Mouse (Mus musculus) heart, adult 18-20 months (tissue): ENCODE measurements around the gene Me1. TPM values are rescaled to one million over a fixed set of nuclear protein-coding genes. Genes with fewer than 3 reads are reported as not detected.

ENCODE experiments used
- DNase-seq, 2 experiments: peaks; one replicate each; pipeline ENCODE4 v3.0.0; 2021 to 2022; ENCODE audit warnings: mixed read lengths in 1 of 2
- total RNA-seq, 2 experiments: library from RNA; stranded (reverse); gene quantifications; 2 replicates each; pipeline ENCODE4 v1.2.3; 2021

Gene Me1
- total RNA-seq, 2 experiments from 2014 or later = 116 to 138 TPM

DNA sequence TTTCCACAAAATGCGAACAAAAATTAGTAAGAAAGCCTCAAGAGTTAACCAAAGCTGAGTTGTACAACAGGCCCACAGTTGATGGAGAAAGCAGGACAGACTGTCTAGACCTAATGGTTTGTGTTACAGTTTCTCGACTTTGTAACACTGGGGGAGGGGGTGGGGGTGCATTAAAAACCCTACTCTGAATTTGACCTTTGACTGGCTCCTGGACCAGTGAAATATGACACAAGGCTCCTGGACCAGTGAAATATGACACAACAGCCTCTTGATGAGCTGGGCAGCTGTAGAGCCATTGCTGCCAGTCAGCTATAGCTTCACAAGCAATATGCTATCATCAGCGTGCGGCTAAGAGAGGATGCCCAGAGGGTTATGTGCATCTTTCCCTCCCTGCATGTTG lies 37.4 kb downstream of the Me1 start:
- DNase-seq = no peak

DNA sequence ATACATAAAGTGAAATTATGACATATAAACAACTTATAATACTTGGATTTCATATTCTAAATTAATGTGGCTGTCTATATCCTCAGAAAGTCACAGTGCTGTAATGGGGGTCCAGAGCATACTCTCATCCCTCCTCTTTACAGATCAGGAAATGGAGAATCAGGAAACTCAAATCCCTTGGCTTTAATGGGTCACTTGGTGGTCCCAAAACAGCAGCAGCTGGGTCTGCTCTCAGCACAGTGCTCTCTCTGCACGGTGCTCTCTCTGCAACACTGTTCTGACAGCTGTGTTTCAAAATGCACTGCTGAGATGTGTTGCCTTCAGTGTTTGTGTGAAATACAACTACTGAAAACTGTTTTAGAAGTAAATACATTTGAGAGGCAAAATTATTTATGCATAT lies 43.6 kb downstream of the Me1 start:
- DNase-seq = no peak

DNA sequence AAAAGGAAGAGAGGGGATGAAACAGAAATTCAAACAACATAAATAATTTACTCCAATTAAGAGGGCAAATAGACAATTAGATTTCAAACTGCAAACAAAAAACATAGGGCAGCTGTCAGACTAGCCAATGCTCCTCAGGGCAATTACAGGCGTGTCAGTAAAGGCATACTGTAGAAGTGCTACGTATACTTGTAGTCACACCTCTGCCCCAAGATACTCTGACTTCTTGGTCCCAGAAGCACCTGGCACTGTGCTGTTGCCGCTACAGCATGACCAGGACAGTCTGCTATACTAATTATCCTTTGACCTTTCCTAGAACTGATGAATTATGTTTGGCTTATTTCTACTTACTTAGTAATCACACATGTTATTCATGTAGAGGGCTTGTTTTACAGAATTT lies 44.5 kb downstream of the Me1 start:
- no peak for DNase-seq

DNA sequence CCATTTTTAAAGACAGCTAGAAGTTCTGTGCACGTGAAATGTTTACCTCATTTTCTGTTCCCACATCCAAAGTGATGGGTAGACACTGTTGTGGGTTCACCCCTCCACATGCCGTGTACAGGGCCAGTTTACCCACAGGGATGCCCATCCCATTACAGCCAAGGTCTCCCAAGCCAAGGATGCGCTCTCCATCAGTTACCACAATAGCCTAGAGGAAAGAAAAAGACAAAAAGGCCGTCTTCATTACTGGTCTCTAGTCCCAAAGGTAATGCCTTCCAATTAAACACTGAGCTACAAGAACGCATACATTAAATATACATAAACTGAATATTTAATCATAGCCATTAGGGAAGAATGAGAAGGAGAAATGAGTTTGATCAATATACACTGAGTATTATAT lies 44.9 kb downstream of the Me1 start:
- DNase-seq = no peak

DNA sequence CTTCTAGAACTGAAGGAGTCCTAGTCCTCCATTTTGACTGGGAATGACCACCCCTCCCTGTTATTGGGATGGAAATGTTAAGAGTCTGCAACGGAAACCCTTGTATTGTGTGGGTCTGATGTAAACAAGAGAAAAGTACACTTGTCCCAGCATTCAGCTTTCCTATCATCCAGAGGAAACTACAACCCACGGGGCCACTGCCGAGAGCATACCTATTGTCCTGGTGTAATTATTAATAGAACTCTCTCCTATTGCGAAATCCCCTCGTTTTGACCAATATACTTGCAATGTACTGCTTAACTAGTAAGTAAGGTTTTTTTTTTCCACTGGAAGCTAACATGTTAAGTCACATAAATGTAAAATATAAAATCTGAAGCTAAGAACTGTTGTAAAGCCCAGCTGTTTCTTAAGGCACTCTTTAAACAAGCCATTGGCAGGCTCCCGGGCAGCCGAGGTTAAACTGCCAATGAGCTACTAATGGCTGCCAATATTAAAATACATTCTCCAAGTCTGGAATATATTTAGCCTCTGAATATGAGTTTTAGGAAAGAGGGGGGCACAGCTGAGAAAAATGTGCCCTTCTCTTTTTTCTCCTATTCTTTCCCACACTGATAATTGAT lies 47.7 kb downstream of the Me1 start:
- peak; percentile 28 to 48 for DNase-seq

DNA sequence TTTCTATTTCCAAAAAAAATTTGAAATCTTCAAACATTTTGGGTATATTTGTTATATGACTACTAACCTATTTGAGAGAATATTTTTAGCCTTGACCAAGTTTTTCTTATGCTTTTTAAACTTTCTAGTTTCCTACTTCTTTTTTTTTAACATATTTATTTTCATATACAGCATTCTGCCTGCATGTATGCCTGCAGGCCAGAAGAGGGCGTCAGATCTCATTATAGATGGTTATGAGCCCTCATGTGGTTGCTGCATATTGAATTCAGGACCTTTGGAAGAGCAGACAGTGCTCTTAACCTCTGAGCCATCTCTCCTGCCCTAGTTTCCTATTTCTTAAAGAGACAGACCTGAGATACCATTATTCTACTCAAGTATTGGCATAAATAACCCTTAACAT lies 48.9 kb downstream of the Me1 start:
- no peak for DNase-seq

DNA sequence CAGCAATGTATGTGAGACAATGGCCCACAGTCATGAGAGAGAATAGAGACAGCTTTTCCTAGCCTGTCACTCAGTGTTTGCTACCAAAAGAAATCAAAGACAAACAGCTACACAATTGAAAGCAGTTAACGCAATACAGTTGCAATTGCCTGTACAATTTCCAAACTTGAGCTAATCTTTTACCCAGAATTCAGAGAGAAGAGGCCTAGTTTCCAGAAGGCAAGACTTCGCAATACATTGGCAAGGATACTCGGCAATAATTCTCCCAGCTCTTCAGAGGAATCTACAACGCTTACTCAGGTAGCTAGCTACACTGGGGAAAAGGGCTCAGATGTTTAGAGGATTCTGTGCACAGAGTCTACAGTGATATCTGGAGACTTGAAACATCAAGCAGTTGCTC lies 52.3 kb downstream of the Me1 start:
- no peak for DNase-seq

DNA sequence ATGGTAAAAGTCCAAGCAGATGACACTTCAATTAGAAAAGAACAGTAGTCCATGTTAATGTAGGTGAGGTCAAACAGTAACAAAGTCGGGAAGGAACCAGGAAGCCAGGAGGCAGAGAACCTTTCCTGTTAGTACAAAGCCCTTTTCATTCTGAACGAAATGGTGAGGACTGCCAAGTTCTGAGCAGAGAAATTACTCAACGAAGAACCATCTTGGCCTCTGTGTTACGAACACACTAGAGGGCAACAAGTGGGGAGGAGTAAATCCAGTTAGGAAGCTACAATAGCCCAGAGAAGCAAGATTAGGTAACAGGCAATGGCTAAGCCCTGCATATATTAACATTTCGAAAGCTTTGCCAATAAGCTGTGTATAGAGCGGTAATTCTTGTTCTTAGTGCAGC lies 57.0 kb downstream of the Me1 start:
- DNase-seq = peak in 1 of 2 experiments; percentile 20

DNA sequence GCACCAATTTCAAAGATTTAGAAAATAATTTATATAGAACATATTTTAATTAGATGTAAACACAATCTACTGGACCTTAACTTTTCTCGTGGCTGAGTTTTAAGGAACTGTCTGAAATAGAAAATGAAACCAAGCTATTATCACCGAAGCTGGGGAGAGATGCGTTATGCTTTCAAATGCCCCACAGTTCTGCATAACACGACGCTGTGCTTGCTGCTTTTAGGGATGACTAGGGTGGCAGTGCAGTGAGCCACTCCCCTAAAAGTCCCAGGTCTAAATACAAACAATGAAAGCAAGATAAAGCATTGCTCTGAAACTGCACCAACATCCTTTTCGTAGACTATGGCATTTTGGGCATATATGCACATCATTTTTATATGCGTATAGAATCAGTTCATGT lies 64.6 kb downstream of the Me1 start:
- DNase-seq = peak; percentile 26 to 43

DNA sequence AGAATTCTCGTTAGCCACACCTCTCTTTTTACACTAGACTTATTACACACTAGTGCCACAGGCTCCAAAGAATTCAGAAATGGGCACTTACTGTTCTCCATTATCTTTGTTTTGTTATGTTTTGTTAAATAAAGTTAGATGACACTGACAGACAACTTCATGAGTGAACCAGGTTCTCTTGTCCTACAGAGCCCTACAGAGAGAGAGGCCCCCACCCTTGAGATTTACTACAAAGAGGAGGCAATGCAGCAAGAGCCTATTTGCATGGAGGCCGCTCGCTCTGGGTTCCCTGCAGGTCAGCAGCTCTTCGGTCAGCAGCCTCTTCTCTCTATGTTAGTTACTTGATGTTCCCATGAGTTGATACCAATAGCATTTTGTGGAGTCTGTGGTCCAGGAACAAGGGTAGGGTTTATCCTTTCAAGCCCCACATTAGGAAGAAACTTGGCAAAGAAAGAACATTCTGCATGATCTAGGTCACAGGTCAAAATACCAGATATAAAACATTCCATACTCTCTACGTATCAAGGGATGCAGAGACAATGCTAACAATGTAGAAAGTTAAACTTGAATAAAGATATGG lies 65.3 kb downstream of the Me1 start:
- DNase-seq = peak; percentile 48 to 53

DNA sequence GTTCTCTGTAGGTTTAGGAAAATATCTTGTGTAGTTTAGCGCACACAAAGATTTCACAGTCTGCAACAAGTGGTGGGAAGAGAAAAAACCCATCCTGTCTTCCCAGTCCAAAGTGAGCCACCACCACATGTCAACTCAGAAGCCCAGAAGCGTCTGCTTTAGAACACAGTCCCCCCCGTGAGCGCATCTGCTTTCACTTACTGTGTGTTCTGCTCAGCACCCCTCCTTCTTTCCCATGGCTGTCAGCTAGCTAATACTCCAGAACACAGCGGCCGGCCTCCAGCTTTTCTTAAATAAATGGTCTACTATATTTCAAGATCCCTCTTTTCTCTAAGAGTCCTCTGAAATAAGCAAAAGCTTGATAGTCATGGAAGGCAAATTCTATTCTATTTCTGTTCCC lies 66.4 kb downstream of the Me1 start:
- DNase-seq = no peak

DNA sequence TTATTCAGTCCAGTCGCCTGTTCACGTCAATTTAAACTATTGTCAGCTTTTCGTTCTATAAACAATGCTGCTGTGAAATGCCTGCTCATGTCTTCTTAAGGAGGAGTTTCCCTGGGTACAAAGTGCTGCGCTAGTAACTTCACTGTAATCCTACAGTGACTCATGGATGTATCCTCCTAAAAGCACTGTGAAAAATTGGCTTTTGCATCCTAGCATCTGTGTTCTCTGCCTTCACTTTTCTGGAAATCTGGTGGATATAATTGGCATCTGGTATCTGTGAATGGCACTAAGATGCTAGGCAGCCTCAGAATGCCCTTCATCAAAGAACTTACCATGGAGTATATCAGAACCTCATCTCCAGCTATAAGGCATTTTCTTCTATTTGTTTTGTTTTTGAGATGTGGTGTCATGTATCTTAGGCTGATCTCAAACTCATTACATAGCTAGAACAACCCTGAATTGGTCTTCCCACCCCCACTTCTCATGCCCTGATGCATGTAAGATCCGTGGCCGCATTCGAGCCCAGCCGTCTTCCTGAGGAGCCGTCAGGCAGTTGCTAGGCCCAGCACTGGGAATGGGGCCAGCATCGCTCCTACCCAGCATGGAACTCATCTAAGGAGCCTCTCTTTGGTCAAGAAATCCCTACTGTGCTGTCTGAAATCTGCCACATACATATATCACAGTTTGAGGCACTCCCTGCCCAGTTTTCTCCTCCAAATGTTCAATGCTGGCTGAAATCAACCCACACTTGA lies 67.8 kb downstream of the Me1 start:
- DNase-seq = no peak

DNA sequence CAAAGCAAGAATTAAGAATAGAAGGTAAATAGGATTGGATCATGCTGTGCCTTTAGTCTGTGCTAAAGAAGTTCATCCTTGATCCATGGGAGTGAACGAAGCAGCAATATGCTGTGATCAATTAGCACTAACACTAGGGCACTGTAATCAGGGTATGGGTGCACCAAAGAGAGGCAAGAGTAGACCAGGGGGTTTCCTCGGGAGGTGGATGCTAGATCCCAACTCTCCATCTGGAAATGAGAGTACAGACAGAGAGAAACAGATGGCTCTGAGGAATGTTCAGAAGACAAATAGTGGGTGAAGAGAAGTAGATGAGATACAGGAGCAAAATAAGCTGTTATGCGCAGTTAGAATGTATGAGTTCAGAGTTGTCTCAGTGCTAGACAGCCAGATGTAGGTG lies 68.8 kb downstream of the Me1 start:
- DNase-seq = no peak

DNA sequence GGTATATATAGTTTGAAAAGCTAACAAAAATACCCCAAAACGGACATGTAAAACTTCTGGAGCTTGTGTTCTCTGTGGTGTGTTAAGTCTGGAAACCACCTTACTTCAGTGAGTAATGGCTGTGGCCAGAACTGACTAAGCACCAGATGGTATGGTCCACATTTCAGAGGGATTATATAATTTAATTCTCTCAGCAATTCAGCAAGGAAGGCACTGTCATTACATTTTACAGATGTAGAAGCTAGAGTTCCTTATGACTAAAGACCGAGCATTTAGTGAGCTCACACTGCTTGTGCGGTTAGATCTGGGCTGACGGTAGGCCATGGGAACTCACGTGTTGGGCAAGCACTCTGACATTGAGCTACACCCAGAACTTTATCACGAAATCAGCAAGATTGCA lies 71.0 kb downstream of the Me1 start:
- DNase-seq = no peak

DNA sequence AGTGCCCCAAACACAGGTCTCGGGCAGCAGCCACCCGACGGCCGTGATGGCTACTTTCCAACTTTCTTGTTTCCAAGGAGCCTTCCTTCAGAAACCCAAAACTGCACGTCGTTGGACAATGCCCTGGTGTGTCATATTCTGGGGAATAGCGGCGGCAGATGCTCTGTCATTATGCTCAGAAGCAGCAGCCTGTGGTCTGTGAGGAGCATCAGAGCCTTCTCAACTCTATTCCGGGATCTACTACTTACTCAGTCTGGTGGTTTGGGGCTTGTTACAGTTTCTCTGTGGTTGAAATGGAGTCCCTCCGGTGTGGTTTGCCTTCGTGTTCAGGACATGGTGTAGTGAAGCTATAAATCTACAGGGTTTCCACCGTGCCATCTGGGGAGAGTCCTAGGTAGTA lies 71.7 kb downstream of the Me1 start:
- no peak for DNase-seq

DNA sequence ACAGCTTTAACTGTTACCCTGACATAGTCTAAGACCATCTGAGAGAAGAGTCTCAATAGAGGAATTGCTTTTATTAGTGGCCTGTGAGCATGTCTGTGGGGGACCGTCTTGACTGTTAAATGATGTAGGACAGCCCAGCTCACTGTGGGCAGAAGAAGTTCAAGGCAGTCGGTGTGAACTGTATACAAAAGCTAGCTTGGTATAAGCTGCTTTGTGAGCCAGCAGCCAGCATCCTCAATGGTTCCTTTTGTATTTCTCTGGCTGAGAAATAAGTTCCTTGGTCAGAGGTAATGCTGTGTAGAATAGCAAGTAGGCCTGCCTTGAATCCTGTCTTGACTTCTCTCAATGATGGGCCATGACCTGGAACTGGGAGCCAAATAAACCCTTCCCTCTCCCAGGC lies 73.7 kb downstream of the Me1 start:
- DNase-seq = no peak

DNA sequence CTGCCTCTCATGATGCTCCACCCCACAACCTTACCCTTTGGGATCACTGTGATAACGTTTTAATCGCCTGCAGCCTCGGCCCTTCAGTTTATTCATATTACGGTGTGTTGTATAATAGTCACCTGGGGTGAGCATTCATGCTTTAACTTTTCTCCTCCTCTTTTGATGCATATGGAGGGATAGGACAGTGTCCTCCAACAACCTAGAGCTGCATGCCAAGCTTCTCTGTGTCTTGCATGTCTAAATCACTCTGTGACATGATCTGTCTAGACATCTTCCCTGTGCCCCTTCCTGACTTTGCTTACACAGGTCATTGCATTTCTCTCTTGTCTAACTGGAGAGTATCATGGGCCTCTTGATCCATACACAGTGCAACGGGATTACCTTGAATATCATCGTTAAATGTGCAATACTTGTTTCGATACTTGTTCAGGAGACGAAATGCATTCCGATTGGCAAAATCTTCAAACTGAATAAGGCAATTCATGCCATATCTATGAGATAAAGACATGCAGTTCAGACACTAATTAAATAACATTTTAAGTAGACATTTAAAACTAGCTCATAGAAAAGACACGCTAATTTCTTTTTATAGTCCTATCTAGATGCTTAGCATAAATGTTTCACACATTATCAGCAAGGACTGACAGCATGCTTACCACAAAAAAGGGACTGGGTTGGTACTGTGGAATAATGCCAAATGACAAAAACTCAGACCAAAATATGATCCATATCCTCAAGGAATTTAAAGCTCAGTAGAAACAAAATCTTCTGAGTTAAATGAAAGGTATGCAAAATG lies 76.2 kb downstream of the Me1 start:
- DNase-seq = no peak

DNA sequence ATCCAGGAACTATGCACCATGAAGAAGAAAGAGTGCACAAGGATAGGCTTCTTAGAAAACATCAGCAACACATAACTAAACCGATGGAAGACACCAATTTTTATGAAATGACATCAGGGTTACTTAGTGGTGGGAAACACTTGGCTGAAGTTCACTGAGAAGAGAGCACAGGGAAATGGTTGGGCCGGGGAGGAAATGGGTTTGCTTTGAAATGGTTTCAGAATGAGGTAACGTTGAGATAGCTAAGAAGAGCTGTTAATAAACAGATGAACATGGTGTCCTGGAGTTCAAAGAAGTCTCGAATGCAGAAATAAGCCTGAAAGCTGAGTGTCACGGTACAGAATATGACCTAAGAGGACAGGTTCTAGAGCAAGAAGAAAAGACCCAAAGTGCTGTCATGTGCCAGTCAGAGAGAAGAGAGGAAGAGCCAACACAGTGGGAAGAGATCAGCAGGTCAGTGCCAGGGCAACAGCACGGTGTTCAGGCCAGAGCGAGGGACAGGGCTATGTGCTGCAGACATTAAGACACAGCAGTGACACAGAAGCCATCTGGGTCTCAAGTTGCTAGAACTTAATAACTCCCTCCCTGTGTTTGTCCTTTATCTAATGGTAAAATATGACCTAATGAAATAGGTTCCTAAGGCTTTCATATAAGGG lies 77.8 kb downstream of the Me1 start:
- DNase-seq = no peak

DNA sequence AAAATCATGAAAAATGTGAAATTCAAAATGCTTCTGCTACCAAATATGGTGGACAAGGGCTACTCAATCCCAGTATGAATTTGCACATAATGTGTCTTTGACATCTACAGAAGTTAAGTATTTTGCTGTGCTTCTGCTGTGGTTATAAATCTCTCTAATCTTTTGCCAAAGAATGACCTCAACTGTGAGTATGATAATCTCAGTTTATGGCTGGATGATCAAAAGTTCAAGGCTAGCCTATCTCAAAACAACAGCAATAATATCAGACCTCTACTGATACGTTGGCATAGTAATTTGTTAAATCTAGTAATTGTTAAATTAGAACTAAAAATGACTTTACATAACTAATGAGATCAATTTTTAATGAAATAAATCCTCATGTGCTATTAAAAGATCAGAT lies 80.0 kb downstream of the Me1 start:
- DNase-seq = no peak

DNA sequence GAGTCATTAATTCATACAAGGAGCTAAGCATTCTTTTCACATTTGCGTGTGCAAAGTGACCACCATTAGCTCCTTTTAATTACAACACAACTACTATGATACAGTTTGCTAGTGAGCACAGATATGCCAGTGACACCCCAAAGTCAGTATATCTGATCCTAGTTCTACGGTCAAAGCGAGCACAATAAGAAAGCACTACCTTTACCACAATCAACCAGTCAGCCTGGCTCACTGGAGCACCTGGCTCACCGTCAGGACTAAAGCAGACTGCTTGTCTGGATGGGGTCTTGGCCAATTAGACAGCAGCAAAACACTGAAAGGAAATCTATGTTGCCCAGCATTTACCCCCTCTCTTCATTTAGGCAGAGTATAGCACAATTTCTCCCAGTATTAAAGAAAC lies 83.7 kb downstream of the Me1 start:
- no peak for DNase-seq

DNA sequence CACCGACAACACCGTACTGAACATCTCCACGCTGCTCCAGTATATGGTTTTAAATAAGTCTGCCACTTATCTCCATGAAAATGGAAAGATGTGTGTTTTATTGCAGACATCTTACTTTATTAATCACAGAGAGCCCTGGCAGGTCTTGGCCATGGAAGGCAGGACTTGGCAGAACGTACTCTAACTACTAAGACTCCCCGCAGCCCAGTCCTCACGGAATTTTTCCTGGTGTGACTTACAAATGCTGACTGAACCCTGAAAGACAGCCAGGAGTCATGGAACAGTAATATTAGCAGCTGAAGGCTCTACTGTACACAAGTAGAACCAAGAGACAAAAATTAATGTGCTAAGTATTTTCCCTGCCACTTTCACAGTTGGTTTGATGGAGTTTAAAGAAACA lies 90.0 kb downstream of the Me1 start:
- peak in 1 of 2 experiments; percentile 21 for DNase-seq

DNA sequence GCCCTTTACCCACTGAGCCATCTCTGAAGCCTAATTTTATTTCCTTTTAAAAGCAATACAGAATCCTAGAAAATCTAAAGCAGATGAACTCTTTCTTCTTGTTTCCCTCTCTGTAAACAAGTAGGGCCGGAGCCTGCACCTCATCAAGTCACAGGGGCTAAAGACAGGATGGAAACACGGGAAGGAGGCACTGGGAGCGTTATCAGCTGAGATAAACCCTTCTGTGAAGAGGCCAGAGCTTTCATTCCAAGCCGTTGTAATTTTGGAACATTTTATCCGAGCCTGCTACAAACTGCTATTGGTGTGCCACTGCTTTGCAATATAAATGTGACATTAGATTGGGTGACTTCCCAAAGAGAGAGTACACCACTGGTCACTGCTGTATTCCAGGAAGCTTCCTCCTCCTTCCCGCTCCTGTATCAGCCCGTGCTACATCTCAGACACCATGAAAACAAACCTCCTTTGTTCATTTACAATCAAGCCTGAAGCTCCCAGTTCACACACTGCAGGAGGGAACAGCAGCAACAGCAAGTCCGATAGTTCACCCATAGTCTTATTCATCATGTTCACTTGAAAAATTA lies 95.9 kb downstream of the Me1 start:
- peak in 1 of 2 experiments; percentile 19 for DNase-seq
